9 mouse cellular contexts compared by ENCODE assay signal in genomic region chr1:165252027-165252671, GRCm38 (mm10). TPM values are rescaled to one million over a fixed set of nuclear protein-coding genes. Genes with fewer than 3 reads are reported as not detected.
DNase-seq lines count a peak whose midpoint lies in the region; ATAC-seq and TF ChIP-seq lines count a peak whose summit lies in the region.
"Had no signal": no experiment of that assay in that cellular context is flagged by ENCODE, and none has a peak within 500 bp of the region (broad histone marks: within the 10 kb centered on the region; RNA-seq: fewer than 3 reads in every experiment).

No protein-coding gene starts in this region.

- no peak for TF ChIP-seq POLR2A in ES-Bruce4 (IDR thresholded peaks at IDR 0.05; ENCODE audit: insufficient read depth, low read length)
- no peak for TF ChIP-seq POLR2A in cerebellum, adult 2 months (IDR thresholded peaks at IDR 0.05; ENCODE audit: borderline replicate concordance, insufficient read depth, low read length)

- WGBS in hindbrain, embryonic 10.5 days = 51% methylated on average over 11 of the region's 11 CpGs
- WGBS in hindbrain, embryonic 13.5 days = 50% methylated on average over 11 of the region's 11 CpGs
- WGBS in cerebellum, adult 2 months = 47% methylated on average over 11 of the region's 11 CpGs
- 46% methylated on average over 11 of the region's 11 CpGs for WGBS in forebrain, postnatal 0 days
- WGBS in liver, embryonic 13.5 days (ENCODE audit: insufficient replicate concordance) = 35% methylated on average over 11 of the region's 11 CpGs

- H3K9me3 ChIP-seq in hindbrain, embryonic 10.5 days = no peaks in the 10 kb centered on the region
- no peaks in the 10 kb centered on the region for H3K9me3 ChIP-seq in hindbrain, embryonic 13.5 days
- no peaks in the 10 kb centered on the region for H3K9me3 ChIP-seq in ES-Bruce4 (replicated peaks; ENCODE audit: control insufficient read depth, insufficient read depth, low read length, poor library complexity, severe bottlenecking)
- H3K9me3 ChIP-seq in forebrain, postnatal 0 days (ENCODE audit: low read length) = no peaks in the 10 kb centered on the region
- H3K9me3 ChIP-seq in liver, embryonic 13.5 days (replicated peaks) = no peaks in the 10 kb centered on the region
- H3K9me3 ChIP-seq: lung, embryonic 15.5 days had no signal

- no peaks in the 10 kb centered on the region for H3K36me3 ChIP-seq in hindbrain, embryonic 10.5 days
- H3K36me3 ChIP-seq in hindbrain, embryonic 13.5 days = no peaks in the 10 kb centered on the region
- H3K36me3 ChIP-seq in ES-Bruce4 (ENCODE audit: control insufficient read depth, insufficient read depth, low read length, poor library complexity, severe bottlenecking) = no peaks in the 10 kb centered on the region
- H3K36me3 ChIP-seq in forebrain, postnatal 0 days (ENCODE audit: insufficient read depth) = no peaks in the 10 kb centered on the region
- H3K36me3 ChIP-seq in liver, embryonic 13.5 days = no peaks in the 10 kb centered on the region
- H3K36me3 ChIP-seq: lung, embryonic 15.5 days had no signal

- peak; percentile 53 for TF ChIP-seq CTCF in ES-Bruce4 (IDR thresholded peaks at IDR 0.05; ENCODE audit: low read depth, low read length)
- peak; percentile 52; the same call in 1 of the 2 replicates for TF ChIP-seq CTCF in cerebellum, adult 2 months (IDR thresholded peaks at IDR 0.05; ENCODE audit: borderline replicate concordance, insufficient read depth, low read depth, low read length)
- TF ChIP-seq CTCF in forebrain, postnatal 0 days (IDR thresholded peaks at IDR 0.05; ENCODE audit: low read depth) = peak; percentile 74

- no peak overlapping the region for H3K27ac ChIP-seq in hindbrain, embryonic 10.5 days
- no peak overlapping the region for H3K27ac ChIP-seq in hindbrain, embryonic 13.5 days
- no peak overlapping the region for H3K27ac ChIP-seq in ES-Bruce4 (ENCODE audit: insufficient read depth, low read length)
- H3K27ac ChIP-seq in cerebellum, adult 2 months (ENCODE audit: insufficient read depth, low read length) = no peak overlapping the region
- no peak overlapping the region for H3K27ac ChIP-seq in forebrain, postnatal 0 days (ENCODE audit: low read depth, low read length)
- no peak overlapping the region for H3K27ac ChIP-seq in liver, embryonic 13.5 days
- H3K27ac ChIP-seq: lung, embryonic 15.5 days had no signal

- peak; percentile 69 for DNase-seq in hindbrain, embryonic 10.5 days (ENCODE audit: low spot score)
- peak; percentile 27 to 51 for DNase-seq in cerebellum, adult 2 months
- DNase-seq in forebrain, postnatal 0 days = peak; percentile 58
- DNase-seq in liver, embryonic 13.5 days = no peak
- peak; percentile 40 for DNase-seq in retina, postnatal 7 days (ENCODE audit: low read depth, low spot score)

- no peak overlapping the region for H3K4me3 ChIP-seq in hindbrain, embryonic 10.5 days
- H3K4me3 ChIP-seq in hindbrain, embryonic 13.5 days = no peak overlapping the region
- H3K4me3 ChIP-seq in ES-Bruce4 (ENCODE audit: low read depth, low read length) = no peak overlapping the region
- H3K4me3 ChIP-seq in cerebellum, adult 2 months (replicated peaks; ENCODE audit: insufficient read depth, low read depth, low read length) = no peak overlapping the region
- H3K4me3 ChIP-seq in forebrain, postnatal 0 days (ENCODE audit: low read depth, low read length) = no peak overlapping the region
- no peak overlapping the region for H3K4me3 ChIP-seq in liver, embryonic 13.5 days (replicated peaks)
- H3K4me3 ChIP-seq: lung, embryonic 15.5 days had no signal

- no peaks in the 10 kb centered on the region for H3K27me3 ChIP-seq in hindbrain, embryonic 10.5 days (ENCODE audit: insufficient read depth, poor library complexity, severe bottlenecking)
- H3K27me3 ChIP-seq in hindbrain, embryonic 13.5 days = no peaks in the 10 kb centered on the region
- no peaks in the 10 kb centered on the region for H3K27me3 ChIP-seq in ES-Bruce4 (ENCODE audit: control insufficient read depth, insufficient read depth, low read length, poor library complexity, severe bottlenecking)
- H3K27me3 ChIP-seq in cerebellum, adult 2 months (ENCODE audit: control insufficient read depth, insufficient read depth, low read length) = no peaks in the 10 kb centered on the region
- H3K27me3 ChIP-seq in forebrain, postnatal 0 days (ENCODE audit: insufficient read depth, low read length) = no peaks in the 10 kb centered on the region
- no peaks in the 10 kb centered on the region for H3K27me3 ChIP-seq in liver, embryonic 13.5 days
- H3K27me3 ChIP-seq: lung, embryonic 15.5 days had no signal

- ATAC-seq in hindbrain, embryonic 13.5 days (ENCODE audit: low FRiP score) = no peak
- ATAC-seq in forebrain, postnatal 0 days = no peak
- peak; percentile 42 to 51; a peak in 1 of 4 replicates for ATAC-seq in hematopoietic stem cell, adult 5-6 weeks (replicated peaks in 1 of 2; ENCODE audit: insufficient read depth in 1 of 2, low FRiP score in 2 of 2, low TSS enrichment in 1 of 2, low read depth in 1 of 2, poor library complexity in 2 of 2, severe bottlenecking in 2 of 2)
- no peak for ATAC-seq in liver, embryonic 13.5 days (ENCODE audit: low read depth)

- TF ChIP-seq EP300 in ES-Bruce4 (IDR thresholded peaks at IDR 0.05; ENCODE audit: insufficient read depth, low read depth, low read length) = no peak

- no peak overlapping the region for H3K9ac ChIP-seq in hindbrain, embryonic 13.5 days
- no peak overlapping the region for H3K9ac ChIP-seq in ES-Bruce4 (ENCODE audit: low read depth, poor library complexity, severe bottlenecking)
- no peak overlapping the region for H3K9ac ChIP-seq in forebrain, postnatal 0 days
- H3K9ac ChIP-seq in liver, embryonic 13.5 days = no peak overlapping the region
- H3K9ac ChIP-seq: lung, embryonic 15.5 days had no signal

- no peak overlapping the region for H3K4me2 ChIP-seq in hindbrain, embryonic 13.5 days
- H3K4me2 ChIP-seq in forebrain, postnatal 0 days (ENCODE audit: low read depth) = no peak overlapping the region
- H3K4me2 ChIP-seq in liver, embryonic 13.5 days = peak overlapping the region; percentile 21; the same call in 1 of the 2 replicates
- H3K4me2 ChIP-seq: lung, embryonic 15.5 days had no signal

- no peaks in the 10 kb centered on the region for H3K4me1 ChIP-seq in hindbrain, embryonic 10.5 days (replicated peaks)
- H3K4me1 ChIP-seq in hindbrain, embryonic 13.5 days (replicated peaks) = no peaks in the 10 kb centered on the region
- no peaks in the 10 kb centered on the region for H3K4me1 ChIP-seq in ES-Bruce4 (ENCODE audit: control insufficient read depth, insufficient read depth, low read length)
- H3K4me1 ChIP-seq in cerebellum, adult 2 months (ENCODE audit: control insufficient read depth, insufficient read depth, low read length) = no peaks in the 10 kb centered on the region
- no peaks in the 10 kb centered on the region for H3K4me1 ChIP-seq in forebrain, postnatal 0 days (ENCODE audit: insufficient read depth)
- no peaks in the 10 kb centered on the region; the same call in 1 of the 2 replicates for H3K4me1 ChIP-seq in liver, embryonic 13.5 days (replicated peaks)
- H3K4me1 ChIP-seq: lung, embryonic 15.5 days had no signal

RNA-seq across cellular contexts. Expression of gene Tiprl, which starts 15.4 kb away (rescaled TPM):
- 97.1 and 98.4 TPM in 2 replicates for polyA plus RNA-seq in hindbrain, embryonic 10.5 days (2016; fragmentation: Nextera tagmentation; extraction: Ambion mirVana)
- polyA plus RNA-seq in hindbrain, embryonic 13.5 days (2015; fragmentation: Nextera tagmentation; extraction: Ambion mirVana) = 130 and 141 TPM in 2 replicates
- 69.1 and 88.0 TPM in 2 replicates for polyA plus RNA-seq in ES-Bruce4 (2011; ENCODE audit: insufficient read depth, insufficient read length, low read depth, missing spikeins)
- 49.4 and 52.2 TPM in 2 replicates for polyA plus RNA-seq in cerebellum, adult 2 months (2012; rRNA removed)
- 52.4 and 54.8 TPM in 2 replicates for total RNA-seq in forebrain, postnatal 0 days (2014; rRNA removed)
- 151 and 152 TPM in 2 replicates for polyA plus RNA-seq in forebrain, postnatal 0 days (2015; fragmentation: Nextera tagmentation; extraction: Ambion mirVana)
- total RNA-seq in hematopoietic stem cell, adult 5-6 weeks (2017) = 66.9 and 76.5 TPM in 2 replicates
- 52.0 and 60.1 TPM in 2 replicates for polyA plus RNA-seq in liver, embryonic 13.5 days (2015; fragmentation: Nextera tagmentation; extraction: Ambion mirVana)

RNA-seq across cellular contexts. Expression of gene Gpr161, which starts 43.4 kb away (rescaled TPM):
- 1.3 and 1.8 TPM in 2 replicates for polyA plus RNA-seq in hindbrain, embryonic 10.5 days (2016; fragmentation: Nextera tagmentation; extraction: Ambion mirVana)
- 3.4 and 3.6 TPM in 2 replicates for polyA plus RNA-seq in hindbrain, embryonic 13.5 days (2015; fragmentation: Nextera tagmentation; extraction: Ambion mirVana)
- 2.8 and 3.3 TPM in 2 replicates for polyA plus RNA-seq in ES-Bruce4 (2011; ENCODE audit: insufficient read depth, insufficient read length, low read depth, missing spikeins)
- polyA plus RNA-seq in cerebellum, adult 2 months (2012; rRNA removed) = 3.3 and 3.8 TPM in 2 replicates
- 40.9 and 51.0 TPM in 2 replicates for total RNA-seq in forebrain, postnatal 0 days (2014; rRNA removed)
- polyA plus RNA-seq in forebrain, postnatal 0 days (2015; fragmentation: Nextera tagmentation; extraction: Ambion mirVana) = 2.5 and 2.8 TPM in 2 replicates
- 3.9 and 4.6 TPM in 2 replicates for total RNA-seq in hematopoietic stem cell, adult 5-6 weeks (2017)
- polyA plus RNA-seq in liver, embryonic 13.5 days (2015; fragmentation: Nextera tagmentation; extraction: Ambion mirVana) = 0.07 TPM in 2 replicates

RNA-seq across cellular contexts. Expression of gene Sft2d2, which starts 57.9 kb away (rescaled TPM):
- polyA plus RNA-seq in hindbrain, embryonic 10.5 days (2016; fragmentation: Nextera tagmentation; extraction: Ambion mirVana) = 8.9 and 9.4 TPM in 2 replicates
- polyA plus RNA-seq in hindbrain, embryonic 13.5 days (2015; fragmentation: Nextera tagmentation; extraction: Ambion mirVana) = 5.2 and 5.8 TPM in 2 replicates
- polyA plus RNA-seq in ES-Bruce4 (2011; ENCODE audit: insufficient read depth, insufficient read length, low read depth, missing spikeins) = 29.9 and 32.5 TPM in 2 replicates
- 11.3 and 12.0 TPM in 2 replicates for polyA plus RNA-seq in cerebellum, adult 2 months (2012; rRNA removed)
- 7.5 and 8.8 TPM in 2 replicates for total RNA-seq in forebrain, postnatal 0 days (2014; rRNA removed)
- polyA plus RNA-seq in forebrain, postnatal 0 days (2015; fragmentation: Nextera tagmentation; extraction: Ambion mirVana) = 3.3 and 4.6 TPM in 2 replicates
- total RNA-seq in hematopoietic stem cell, adult 5-6 weeks (2017) = 68.5 and 73.0 TPM in 2 replicates
- polyA plus RNA-seq in liver, embryonic 13.5 days (2015; fragmentation: Nextera tagmentation; extraction: Ambion mirVana) = 5.7 and 7.0 TPM in 2 replicates

Comparison
In these comparisons a context has a peak if more than half of its experiments do, and no peak if none do; other contexts are left out.
1. ATAC-seq: peak in hematopoietic stem cell, adult 5-6 weeks (2 of 2); none in hindbrain, embryonic 13.5 days (single experiment), forebrain, postnatal 0 days (single experiment) and liver, embryonic 13.5 days (single experiment).
2. Peak in every context shown above with its lines, with median percentiles within 50 percentile points of each other: CTCF ChIP-seq.